Mouse (Mus musculus) CH12.LX (cell line): ENCODE measurements around the gene 1600002K03Rik. TPM values are rescaled to one million over a fixed set of nuclear protein-coding genes. Genes with fewer than 3 reads are reported as not detected.

Source experiments
- DNase-seq: peaks from one replicate; pipeline ENCODE4 v3.0.0-alpha.2; 2013; ENCODE audit errors: extremely low read depth
- H3K27ac ChIP-seq: 2 replicates; pipeline ENCODE4 v1.5.1; 2012; ENCODE audit warnings: low read depth, mild to moderate bottlenecking, control low read depth, moderate library complexity; ENCODE audit not compliant: insufficient read depth
- H3K27me3 ChIP-seq: replicated peaks from 2 replicates; pipeline ENCODE3; 2012; ENCODE audit warnings: inconsistent platforms
- H3K36me3 ChIP-seq, 2 experiments: replicated peaks in 1 of 2; 2 replicates each; pipeline versions ENCODE3 to v1.6.1; 2012; ENCODE audit warnings: inconsistent platforms in 1 of 2, low read length in 1 of 2, mild to moderate bottlenecking in 1 of 2, mixed read lengths in 1 of 2, moderate library complexity in 1 of 2; ENCODE audit not compliant: control insufficient read depth in 1 of 2, insufficient read depth in 1 of 2
- H3K4me1 ChIP-seq, 2 experiments: 2 replicates each; pipeline ENCODE4 v1.6.1; 2012; ENCODE audit warnings: inconsistent platforms in 1 of 2, moderate library complexity in 1 of 2; ENCODE audit not compliant: insufficient read depth in 2 of 2, control insufficient read depth in 1 of 2
- H3K4me2 ChIP-seq: 2 replicates; pipeline ENCODE4 v1.6.1; 2012; ENCODE audit warnings: low read depth, mild to moderate bottlenecking, control low read depth; ENCODE audit not compliant: poor library complexity, insufficient read depth, severe bottlenecking
- H3K4me3 ChIP-seq, 3 experiments: fragments of 150-350 bp in 1 of 3; sonication (generic) in 1 of 3; replicated peaks in 1 of 3; 2 replicates each; pipeline versions ENCODE3 to v1.5.1; 2011 to 2012; ENCODE audit warnings: low read depth in 2 of 3, low read length in 2 of 3, mild to moderate bottlenecking in 2 of 3, moderate library complexity in 2 of 3, control low read depth in 1 of 3, improper control_type of control experiment in 1 of 3, inconsistent platforms in 1 of 3, mixed read lengths in 1 of 3; ENCODE audit not compliant: poor library complexity in 1 of 3
- H3K79me2 ChIP-seq: replicated peaks from 2 replicates; pipeline ENCODE4 v1.6.1; 2012; ENCODE audit warnings: mild to moderate bottlenecking, moderate library complexity; ENCODE audit not compliant: control insufficient read depth, poor library complexity, insufficient read depth, severe bottlenecking; ENCODE audit errors: extremely low read depth
- H3K9ac ChIP-seq: 2 replicates; pipeline ENCODE4 v1.6.1; 2012; ENCODE audit warnings: low read depth, mild to moderate bottlenecking, control low read depth, moderate library complexity; ENCODE audit not compliant: insufficient read depth
- H3K9me3 ChIP-seq: replicated peaks from 2 replicates; pipeline ENCODE3; 2012; ENCODE audit warnings: low read length, inconsistent platforms, mixed read lengths
- BHLHE40 ChIP-seq: IDR thresholded peaks from 2 replicates; pipeline ENCODE4 v1.6.1; 2011; ENCODE audit warnings: mild to moderate bottlenecking, low read depth, low read length, improper control_type of control experiment
- CHD2 ChIP-seq: IDR thresholded peaks from 2 replicates; pipeline ENCODE4 v1.6.1; 2011; ENCODE audit warnings: low read length, improper control_type of control experiment
- CTCF ChIP-seq, 2 experiments: IDR thresholded peaks in 1 of 2; conservative IDR thresholded peaks in 1 of 2; 2 replicates each; pipeline ENCODE4 v1.5.1; 2011 to 2012; ENCODE audit warnings: low read depth in 2 of 2, low read length in 2 of 2, improper control_type of control experiment in 1 of 2, inconsistent platforms in 1 of 2, mild to moderate bottlenecking in 1 of 2, moderate library complexity in 1 of 2
- EP300 ChIP-seq: IDR thresholded peaks from 2 replicates; pipeline ENCODE4 v1.6.1; 2011; ENCODE audit warnings: low read length, improper control_type of control experiment
- ETS1 ChIP-seq: conservative IDR thresholded peaks from 2 replicates; pipeline ENCODE4 v1.6.1; 2012; ENCODE audit warnings: low read depth, mild to moderate bottlenecking, inconsistent platforms, low read length, improper control_type of control experiment, moderate library complexity
- HCFC1 ChIP-seq: IDR thresholded peaks from 2 replicates; pipeline ENCODE4 v1.6.1; 2012; ENCODE audit warnings: low read depth, mild to moderate bottlenecking, inconsistent platforms, low read length, improper control_type of control experiment
- IRF4 ChIP-seq: IDR thresholded peaks from 2 replicates; pipeline ENCODE4 v1.6.1; 2014; ENCODE audit warnings: low read depth, mild to moderate bottlenecking, inconsistent platforms, low read length, improper control_type of control experiment
- JUND ChIP-seq: conservative IDR thresholded peaks from 2 replicates; pipeline ENCODE4 v1.6.1; 2011; ENCODE audit warnings: low read depth, low read length, improper control_type of control experiment
- MAFK ChIP-seq: IDR thresholded peaks from 2 replicates; pipeline ENCODE4 v1.6.1; 2011; ENCODE audit warnings: low read length, improper control_type of control experiment; ENCODE audit not compliant: insufficient replicate concordance
- MAX ChIP-seq: IDR thresholded peaks from 2 replicates; pipeline ENCODE4 v1.6.1; 2011; ENCODE audit warnings: low read length, improper control_type of control experiment
- MAZ ChIP-seq: IDR thresholded peaks from 2 replicates; pipeline ENCODE4 v1.6.1; 2012; ENCODE audit warnings: low read depth, mild to moderate bottlenecking, inconsistent platforms, low read length, improper control_type of control experiment, moderate library complexity
- MXI1 ChIP-seq: IDR thresholded peaks from 2 replicates; pipeline ENCODE4 v1.6.1; 2011; ENCODE audit warnings: mild to moderate bottlenecking, low read depth, low read length, improper control_type of control experiment
- NELFE ChIP-seq: IDR thresholded peaks from 2 replicates; pipeline ENCODE4 v1.6.1; 2011; ENCODE audit warnings: low read depth, low read length, improper control_type of control experiment
- NRF1 ChIP-seq: IDR thresholded peaks from 2 replicates; pipeline ENCODE4 v1.6.1; 2014; ENCODE audit warnings: low read depth, mild to moderate bottlenecking, inconsistent platforms, low read length, improper control_type of control experiment, moderate library complexity
- RCOR1 ChIP-seq: conservative IDR thresholded peaks from 2 replicates; pipeline ENCODE4 v1.6.1; 2012; ENCODE audit warnings: low read depth, mild to moderate bottlenecking, inconsistent platforms, low read length, improper control_type of control experiment
- SMC3 ChIP-seq: IDR thresholded peaks from 2 replicates; pipeline ENCODE4 v1.6.1; 2011; ENCODE audit warnings: low read depth, low read length, improper control_type of control experiment
- TBP ChIP-seq: conservative IDR thresholded peaks from 2 replicates; pipeline ENCODE4 v1.6.1; 2011; ENCODE audit warnings: low read depth, low read length, improper control_type of control experiment
- TCF12 ChIP-seq: IDR thresholded peaks from 2 replicates; pipeline ENCODE4 v1.6.1; 2014; ENCODE audit warnings: low read depth, mild to moderate bottlenecking, inconsistent platforms, low read length, improper control_type of control experiment
- USF1 ChIP-seq: IDR thresholded peaks from 2 replicates; pipeline ENCODE4 v1.6.1; 2014; ENCODE audit warnings: low read depth, mild to moderate bottlenecking, inconsistent platforms, low read length, improper control_type of control experiment
- USF2 ChIP-seq: conservative IDR thresholded peaks from 2 replicates; pipeline ENCODE4 v1.6.1; 2011; ENCODE audit warnings: low read depth, low read length, improper control_type of control experiment
- ZC3H11A ChIP-seq: IDR thresholded peaks from 2 replicates; pipeline ENCODE4 v1.6.1; 2012; ENCODE audit warnings: low read depth, mild to moderate bottlenecking, inconsistent platforms, low read length, improper control_type of control experiment
- dilution Hi-C: fragments of 300-500 bp; cut with MboI; formaldehyde crosslinking; loops from 2 replicates; pipeline ENCODE4 v1.14.3; 2020; ENCODE audit warnings: low sequenced_read_pairs; ENCODE audit not compliant: extremely low pct_unique_long_range_greater_than_20kb, extremely low pct_ligation_motif_present
- in situ Hi-C: fragments of 300-500 bp; cut with MboI; formaldehyde crosslinking; loops from 3 replicates; pipeline ENCODE4 v1.14.3; 2019; ENCODE audit warnings: low sequenced_read_pairs, low pct_ligation_motif_present, low pct_unique_long_range_greater_than_20kb, mixed read lengths
- polyA plus RNA-seq: library from polyadenylated mRNA; unstranded; fragments of >175 nt; gene quantifications from 2 replicates; pipeline ENCODE4 v1.2.1, GENCODE M21; 2012; ENCODE audit warnings: low read depth; ENCODE audit not compliant: insufficient read length
- total RNA-seq, 2 experiments: library from RNA; depleted of rRNA; stranded (reverse); fragments of 300-350 nt in 1 of 2; fragments of >200 nt in 1 of 2; gene quantifications; 2 replicates each; pipeline ENCODE4 v1.2.3; 2012 to 2014

1600002K03Rik gene
- total and polyA plus RNA-seq, 3 experiments: 19.3 to 40.2 (median 30.5) TPM

DNA sequence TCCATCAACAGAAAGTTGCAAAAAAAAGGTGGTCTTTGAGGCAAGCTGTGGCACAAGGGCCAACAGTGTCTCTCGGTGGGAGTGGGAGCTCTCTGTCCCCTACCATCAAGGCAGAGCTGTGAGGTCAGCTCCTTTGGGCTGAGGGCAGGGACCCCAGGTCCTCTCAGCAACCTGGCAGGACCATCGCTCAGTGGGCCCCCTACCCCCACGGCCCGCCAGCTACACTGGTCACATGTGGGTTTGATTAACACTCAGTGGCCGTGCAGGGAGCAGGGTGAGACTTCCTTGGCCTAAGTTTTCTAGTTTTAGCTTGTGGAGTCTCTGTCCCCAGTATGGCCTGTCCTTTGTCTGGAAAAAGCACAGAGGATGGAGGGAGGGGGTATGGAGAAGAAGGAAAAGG lies 8.1 kb downstream of the 1600002K03Rik start:
- Histone ChIP-seq H3K79me2 (no peaks in the 10 kb centered on the region), H3K36me3 (peaks cover 2 to 10% of the 10 kb centered on the region in 2 experiments), H3K4me2 (no peak overlapping the region), H3K27ac (no peak overlapping the region), H3K27me3 (peaks cover 60% of the 10 kb centered on the region), H3K9me3 (no peaks in the 10 kb centered on the region), H3K4me1 (peaks cover 17 to 35% of the 10 kb centered on the region in 2 experiments), H3K9ac (no peak overlapping the region), H3K4me3 (no peak overlapping the region)
- dilution Hi-C loops: no loop called here
- in situ Hi-C loops: no loop called here
- DNase-seq: no peak
- TF ChIP-seq MAZ (no peak), ZC3H11A (no peak), CHD2 (no peak), EP300 (no peak), TBP (no peak), NRF1 (no peak), JUND (no peak), RCOR1 (no peak), HCFC1 (no peak), ETS1 (no peak), IRF4 (no peak), NELFE (no peak), SMC3 (no peak), MXI1 (no peak), USF1 (no peak), USF2 (no peak), BHLHE40 (no peak), TCF12 (no peak), MAX (no peak), MAFK (no peak)

DNA sequence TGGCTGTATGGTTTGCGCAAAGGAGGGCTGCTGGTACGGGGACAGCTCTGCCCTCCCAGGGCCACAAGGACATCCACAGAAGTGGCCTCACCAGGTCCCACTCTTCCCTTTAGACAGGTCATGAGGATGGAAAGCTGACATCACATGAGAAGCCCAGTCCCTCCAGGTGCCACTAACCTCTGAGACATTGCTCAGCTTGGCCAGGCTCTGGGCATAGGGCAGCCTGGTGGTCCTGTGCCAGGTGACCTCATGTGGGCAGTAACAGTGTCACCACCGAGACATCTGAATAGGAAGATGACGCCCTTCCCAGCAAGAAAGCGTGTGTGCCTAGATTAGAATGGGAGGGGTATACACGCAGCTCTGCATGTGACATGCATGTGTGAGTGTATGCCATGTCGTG lies 9.8 kb downstream of the 1600002K03Rik start:
- Histone ChIP-seq H3K27ac (no peak overlapping the region), H3K4me2 (no peak overlapping the region), H3K9me3 (no peaks in the 10 kb centered on the region), H3K36me3 (no peaks in the 10 kb centered on the region), H3K79me2 (no peaks in the 10 kb centered on the region), H3K4me1 (peaks cover 14 to 26% of the 10 kb centered on the region in 2 experiments), H3K9ac (no peak overlapping the region), H3K27me3 (peaks cover 75% of the 10 kb centered on the region), H3K4me3 (no peak overlapping the region)
- dilution Hi-C loops (no loop called here), in situ Hi-C loops (no loop called here)
- DNase-seq: no peak
- TF ChIP-seq CTCF (conservative IDR thresholded peaks at IDR 0.05 in 1 of 2, IDR thresholded peaks at IDR 0.05 in 1 of 2; ENCODE audit: low read depth in 2 of 2, low read length in 2 of 2) (no peak), JUND (no peak)
